Mouse (Mus musculus): ENCODE results near the gene Ptprm.

The Ptprm gene

GRCm38 (mm10) chr17:67215326-67215725, 138.9 kb downstream of the Ptprm start:
- no peak for DNase-seq (ENCODE audit: low read depth)

GRCm38 (mm10) chr17:67213711-67214110, 140.5 kb downstream of the Ptprm start:
- no peak for DNase-seq (ENCODE audit: low read depth)

- no peak for DNase-seq (ENCODE audit: low read depth)
These were observed 144.4 kb downstream of the Ptprm start for GRCm38 (mm10) chr17:67209676-67210344.

- DNase-seq (ENCODE audit: low read depth): no peak
These were observed 145.7 kb downstream of the Ptprm start for GRCm38 (mm10) chr17:67208600-67208999.

GRCm38 (mm10) chr17:67206984-67207383, 147.3 kb downstream of the Ptprm start:
- DNase-seq (ENCODE audit: low read depth): no peak

- no peak for DNase-seq (ENCODE audit: low read depth)
These were observed 153.1 kb downstream of the Ptprm start for GRCm38 (mm10) chr17:67201151-67201550.

- no peak for DNase-seq (ENCODE audit: low read depth)
These were observed 160.5 kb downstream of the Ptprm start for GRCm38 (mm10) chr17:67193728-67194127.

GRCm38 (mm10) chr17:67188514-67188913, 165.7 kb downstream of the Ptprm start:
- no peak for DNase-seq (ENCODE audit: low read depth)

- no peak for DNase-seq (ENCODE audit: low read depth)
These were observed 167.4 kb downstream of the Ptprm start for GRCm38 (mm10) chr17:67186879-67187278.

GRCm38 (mm10) chr17:67185942-67186341, 168.3 kb downstream of the Ptprm start:
- no peak for DNase-seq (ENCODE audit: low read depth)

GRCm38 (mm10) chr17:67179446-67179845, 174.8 kb downstream of the Ptprm start:
- DNase-seq (ENCODE audit: low read depth): no peak

GRCm38 (mm10) chr17:67178686-67179265, 175.5 kb downstream of the Ptprm start:
- DNase-seq (ENCODE audit: low read depth): no peak

GRCm38 (mm10) chr17:67175836-67176235, 178.4 kb downstream of the Ptprm start:
- no peak for DNase-seq (ENCODE audit: low read depth)

GRCm38 (mm10) chr17:67171353-67171752, 182.9 kb downstream of the Ptprm start:
- DNase-seq (ENCODE audit: low read depth): no peak

- no peak for DNase-seq (ENCODE audit: low read depth)
These were observed 183.6 kb downstream of the Ptprm start for GRCm38 (mm10) chr17:67170696-67171095.

- DNase-seq (ENCODE audit: low read depth): no peak
These were observed 188.4 kb downstream of the Ptprm start for GRCm38 (mm10) chr17:67165876-67166275.

- no peak for DNase-seq (ENCODE audit: low read depth)
These were observed 194.6 kb downstream of the Ptprm start for GRCm38 (mm10) chr17:67159611-67160010.

- no peak for DNase-seq (ENCODE audit: low read depth)
These were observed 197.0 kb downstream of the Ptprm start for GRCm38 (mm10) chr17:67157089-67157752.

- no peak for DNase-seq (ENCODE audit: low read depth)
These were observed 202.0 kb downstream of the Ptprm start for GRCm38 (mm10) chr17:67152218-67152617.

GRCm38 (mm10) chr17:67150441-67150840, 203.8 kb downstream of the Ptprm start:
- no peak for DNase-seq (ENCODE audit: low read depth)

- no peak for DNase-seq (ENCODE audit: low read depth)
These were observed 212.0 kb downstream of the Ptprm start for GRCm38 (mm10) chr17:67142183-67142756.

GRCm38 (mm10) chr17:67140502-67140901, 213.8 kb downstream of the Ptprm start:
- DNase-seq (ENCODE audit: low read depth): no peak

- no peak for DNase-seq (ENCODE audit: low read depth)
These were observed 215.3 kb downstream of the Ptprm start for GRCm38 (mm10) chr17:67138981-67139380.

Data from 416B (cell line).